Mouse (Mus musculus): ENCODE data around the gene Scd2.

- no peak for TF ChIP-seq POLR2A (IDR thresholded peaks at IDR 0.05; ENCODE audit: borderline replicate concordance, low read depth, low read length)
- TF ChIP-seq CTCF (IDR thresholded peaks at IDR 0.05; ENCODE audit: low read depth, low read length): no peak
These were observed 23.4 kb downstream of the Scd2 start for GRCm38 (mm10) chr19:44316752-44317315.
